Mouse (Mus musculus) lung, adult 2 months (tissue): ENCODE results near the gene Itga10. TPM values are rescaled to one million over a fixed set of nuclear protein-coding genes. Genes with fewer than 3 reads are reported as not detected.
"Not testable (repeated sequence)": the region's sequence is repeated elsewhere in the genome, so short reads cannot be mapped to it uniquely, and the experiment has no call there.

Experiments
- DNase-seq: peaks from one replicate; pipeline ENCODE4 v3.0.0; 2022
- H3K4me1 ChIP-seq: fragments of 200-500 bp; 2 replicates; pipeline ENCODE4 v1.6.1; 2011; ENCODE audit warnings: low read length; ENCODE audit not compliant: control insufficient read depth, insufficient read depth
- H3K4me3 ChIP-seq: fragments of 200-500 bp; replicated peaks from 2 replicates; pipeline ENCODE3; 2011; ENCODE audit warnings: low read depth, mild to moderate bottlenecking, control low read depth, low read length; ENCODE audit errors: extremely low read depth
- CTCF ChIP-seq: fragments of 200-500 bp; IDR thresholded peaks from 2 replicates; pipeline ENCODE4 v1.5.1; 2011; ENCODE audit warnings: mild to moderate bottlenecking, low read length, control low read depth; ENCODE audit not compliant: insufficient read depth
- POLR2A ChIP-seq: fragments of 200-500 bp; IDR thresholded peaks from 2 replicates; pipeline ENCODE4 v1.6.1; 2011; ENCODE audit warnings: low read depth, mild to moderate bottlenecking, control low read depth, low read length, borderline replicate concordance; ENCODE audit errors: extremely low read depth
- WGBS: fragments of 180-500 bp; shearing (Covaris S2); methylation state at CpG from one replicate; pipeline ENCODE4 v1.1.7; 2018; 5-methylcytosine and 5-hydroxymethylcytosine counted together
- polyA plus RNA-seq: library from polyadenylated mRNA; depleted of rRNA; stranded (reverse); fragments of >200 nt; gene quantifications from 2 replicates; pipeline ENCODE4 v1.2.3, GENCODE M21; 2012

Gene Itga10
- polyA plus RNA-seq, 1 experiment = 2.3 TPM

DNA sequence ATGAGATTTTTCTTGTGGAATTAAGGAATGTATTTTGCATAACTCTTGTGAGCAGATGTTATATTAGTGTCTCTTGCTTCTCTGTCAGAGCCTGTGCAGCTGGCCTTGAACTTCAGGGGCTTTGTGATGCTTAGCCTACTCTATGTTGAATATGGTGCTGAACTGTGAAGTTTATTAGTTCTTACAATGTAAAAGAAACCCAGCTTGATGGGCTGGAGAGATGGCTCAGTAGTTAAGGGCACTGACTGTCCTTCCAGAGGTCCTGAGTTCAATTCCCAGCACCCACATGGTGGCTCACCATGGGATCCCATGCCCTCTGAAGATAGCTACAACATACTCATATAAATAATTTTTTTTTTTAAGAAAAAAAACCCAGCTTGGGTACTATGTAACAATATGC lies 13.3 kb upstream of the Itga10 start:
- H3K4me3 ChIP-seq = no peak overlapping the region
- DNase-seq = no peak
- no peak for TF ChIP-seq CTCF
- TF ChIP-seq POLR2A = no peak
- peaks cover 12% of the 10 kb centered on the region for H3K4me1 ChIP-seq

DNA sequence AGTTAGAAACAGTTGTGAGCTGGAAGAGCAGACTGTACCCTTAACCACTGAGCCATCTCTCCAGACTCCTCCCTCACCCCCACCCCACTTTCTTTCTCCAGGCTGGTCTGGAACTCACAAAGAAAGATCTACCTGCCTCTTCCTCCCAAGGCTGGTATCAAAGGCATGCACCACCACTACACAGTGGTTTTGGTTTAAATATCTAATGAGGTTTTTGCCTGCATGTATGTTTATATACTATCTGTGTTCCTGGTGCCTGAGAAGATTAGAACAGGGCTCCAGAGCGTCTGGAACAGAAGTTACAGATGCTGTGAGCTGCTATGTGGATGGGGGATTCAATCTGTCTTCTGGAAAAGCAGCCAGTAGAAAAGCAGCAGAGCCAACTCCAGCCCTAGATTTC lies 11.4 kb upstream of the Itga10 start:
- TF ChIP-seq POLR2A (no peak), CTCF (no peak)
- no peak for DNase-seq
- 85% methylated on average over 1 of the region's 1 CpGs for WGBS

DNA sequence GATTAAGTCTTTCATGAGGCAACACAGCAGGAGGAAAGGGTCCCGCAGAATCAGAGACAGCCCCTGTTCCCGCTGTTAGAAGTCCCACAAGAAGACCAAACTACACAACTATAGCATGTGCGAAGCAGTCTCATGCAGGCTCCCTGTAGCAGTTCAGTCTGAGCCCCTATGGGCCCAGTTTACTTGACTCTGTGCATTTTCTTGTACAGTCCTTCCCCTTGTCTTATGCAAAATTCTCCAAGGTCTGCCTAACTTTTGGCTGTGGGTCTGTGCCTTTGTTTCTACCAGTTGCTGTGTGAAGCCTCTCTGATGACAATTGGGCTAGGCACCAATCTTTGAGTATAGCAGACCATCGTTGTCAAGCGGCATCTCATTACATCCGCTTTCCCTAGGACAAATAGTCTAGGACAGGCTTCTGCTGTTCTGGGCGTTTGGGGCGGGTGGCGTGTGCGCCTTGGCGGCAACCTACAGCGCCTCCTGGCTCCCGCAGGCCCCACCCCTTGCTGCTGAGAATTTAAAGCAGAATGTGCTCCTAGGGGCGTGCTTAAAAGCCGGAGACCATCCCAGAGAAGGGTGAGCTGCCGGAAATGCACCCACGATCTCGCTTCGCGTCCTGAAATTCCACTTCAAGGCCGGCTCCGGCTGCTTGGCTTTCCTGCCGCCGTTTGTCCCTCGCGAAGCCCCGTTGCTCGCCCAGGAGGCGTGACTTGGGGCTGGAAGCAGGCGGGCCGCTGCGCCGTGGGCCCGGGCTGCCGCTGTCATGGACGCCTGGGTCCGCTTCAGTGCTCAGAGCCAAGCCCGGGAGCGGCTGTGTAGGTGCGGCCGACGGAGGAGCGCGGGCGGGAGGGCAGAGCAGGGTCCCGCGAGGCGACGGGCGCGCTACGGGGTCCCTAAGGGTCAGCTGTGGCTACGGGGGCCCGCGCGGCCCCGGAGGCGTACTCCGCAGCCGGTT lies 10.2 kb upstream of the Itga10 start, which contains the start of the genes Pex11b and Gm42957:
Gene Pex11b, plus strand, starts transcription at position 449 of the 952 bp plus-strand sequence.
Gene Gm42957, plus strand, starts transcription at position 547 of the 952 bp plus-strand sequence.
- 2% methylated on average over 60 of the region's 60 CpGs for WGBS
- Histone ChIP-seq H3K4me1 (peaks cover 12% of the 10 kb centered on the region), H3K4me3 (peak within 1 kb of the TSS; percentile 96)
- TF ChIP-seq POLR2A = peak; percentile 58; the same call in 1 of the 2 replicates
- TF ChIP-seq CTCF = no peak
- peak; percentile 91 for DNase-seq

More for the DNA sequence above, 11.4 kb upstream of the Itga10 start:
- Histone ChIP-seq H3K4me3 (no peak overlapping the region), H3K4me1 (peaks cover 12% of the 10 kb centered on the region)

DNA sequence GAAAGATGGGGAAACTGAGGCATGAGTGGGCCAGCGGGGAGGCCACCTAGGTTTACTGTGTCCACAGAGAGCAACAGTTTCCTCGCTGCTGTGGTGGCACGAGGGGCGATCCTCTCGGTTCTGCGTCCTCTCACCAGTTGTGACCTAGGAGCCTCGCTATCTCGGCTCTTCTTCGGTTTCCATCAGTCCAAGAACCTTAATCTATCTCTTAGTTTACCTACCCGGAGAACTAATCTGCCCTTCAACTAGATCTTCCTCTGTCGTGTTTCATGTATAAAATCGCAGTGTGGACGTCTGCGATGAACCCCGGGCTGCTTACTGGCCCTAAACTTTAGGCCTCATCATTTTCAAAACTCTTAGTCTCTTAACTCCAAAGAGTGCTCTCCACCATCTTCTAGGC lies 9.5 kb upstream of the Itga10 start:
- DNase-seq = no peak
- Histone ChIP-seq H3K4me3 (peak overlapping the region; percentile 96), H3K4me1 (peaks cover 8% of the 10 kb centered on the region)
- no peak for TF ChIP-seq CTCF
- TF ChIP-seq POLR2A = no peak
- 5% methylated on average over 15 of the region's 15 CpGs for WGBS

DNA sequence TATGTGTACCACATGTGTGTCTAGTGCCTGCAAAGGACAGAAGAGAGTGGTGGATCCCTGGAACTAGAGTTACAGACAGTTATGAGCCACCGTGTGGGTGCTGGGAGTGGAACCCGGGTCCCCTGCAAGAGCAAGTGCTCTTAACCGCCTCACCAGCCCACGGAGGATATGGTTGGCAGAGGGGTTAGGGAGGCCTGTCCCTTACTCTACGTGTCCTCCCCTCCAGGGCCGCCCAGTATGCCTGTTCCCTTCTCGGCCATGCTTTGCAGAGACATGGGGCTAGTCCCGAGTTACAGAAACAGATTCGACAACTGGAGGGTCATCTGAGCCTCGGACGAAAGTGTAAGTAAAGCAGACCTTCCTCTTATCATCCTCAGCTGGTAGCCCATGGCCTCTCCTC lies 8.9 kb upstream of the Itga10 start:
- H3K4me1 ChIP-seq = peaks cover 8% of the 10 kb centered on the region
- H3K4me3 ChIP-seq = no peak overlapping the region
- no peak for DNase-seq
- no peak for TF ChIP-seq CTCF
- TF ChIP-seq POLR2A = no peak
- 61% methylated on average over 11 of the region's 11 CpGs for WGBS

DNA sequence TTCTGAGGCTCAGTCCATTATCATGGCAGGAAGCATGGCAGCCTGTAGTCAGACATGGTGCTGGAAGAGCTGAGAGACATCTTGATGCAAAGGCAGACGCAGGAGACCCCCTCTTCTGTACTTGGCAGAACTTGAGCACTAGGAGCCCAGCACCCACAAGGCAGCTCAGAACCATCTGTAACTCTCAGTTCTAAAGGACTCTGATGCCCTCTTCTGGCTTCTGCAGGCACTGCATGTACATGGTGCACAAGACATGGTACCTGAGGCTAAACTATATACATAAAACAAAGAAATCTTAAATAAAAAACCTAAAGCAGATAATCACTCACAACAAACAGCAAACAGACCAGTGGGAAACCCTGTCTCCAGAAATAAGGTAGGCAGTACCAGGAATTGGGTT lies 6.2 kb upstream of the Itga10 start:
- TF ChIP-seq CTCF (peak; percentile 63), POLR2A (no peak)
- peak; percentile 70 for DNase-seq
- Histone ChIP-seq H3K4me1 (peaks cover 8% of the 10 kb centered on the region), H3K4me3 (no peak overlapping the region)
- WGBS = 80% methylated on average over 1 of the region's 1 CpGs

DNA sequence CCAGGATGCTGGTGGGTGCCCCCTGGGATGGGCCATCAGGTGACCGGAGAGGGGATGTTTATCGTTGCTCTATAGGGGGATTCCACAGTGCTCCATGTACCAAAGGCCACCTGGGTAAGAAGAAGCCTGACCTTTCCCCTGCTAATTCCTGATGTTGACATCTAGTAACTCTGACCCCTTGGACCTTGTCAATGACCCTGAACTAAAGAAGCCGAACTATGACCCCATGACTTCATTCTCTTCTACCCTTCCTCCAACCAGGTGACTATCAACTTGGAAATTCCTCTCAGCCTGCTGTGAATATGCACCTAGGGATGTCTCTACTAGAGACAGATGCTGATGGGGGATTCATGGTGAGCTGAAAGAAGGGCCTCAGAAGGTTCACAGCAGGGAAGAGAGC lies 2.0 kb downstream of the Itga10 start:
- TF ChIP-seq CTCF (no peak), POLR2A (no peak)
- no peak for DNase-seq
- no peaks in the 10 kb centered on the region for H3K4me1 ChIP-seq
- H3K4me3 ChIP-seq = no peak overlapping the region
- WGBS = 78% methylated on average over 3 of the region's 3 CpGs

DNA sequence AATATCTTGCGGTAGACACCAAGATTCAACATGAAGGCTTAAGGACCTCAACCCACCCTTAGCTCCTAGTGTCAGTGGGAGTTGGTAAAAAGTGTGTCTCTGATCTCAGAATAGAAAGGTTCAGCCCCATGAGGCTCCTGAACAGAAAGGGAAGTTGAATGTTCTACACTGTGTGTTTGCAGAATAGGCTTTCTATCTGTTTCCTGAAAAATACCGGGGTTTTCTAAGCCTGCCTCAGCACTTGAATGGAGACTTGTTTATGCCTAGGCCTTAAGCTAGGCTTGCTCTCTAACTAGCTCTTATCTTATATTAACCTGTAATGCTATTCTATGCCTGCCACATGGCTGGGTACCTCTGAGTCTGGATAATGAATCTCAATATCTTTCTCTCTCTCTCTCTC lies 15.5 kb downstream of the Itga10 start:
- Histone ChIP-seq H3K4me1 (no peaks in the 10 kb centered on the region), H3K4me3 (no peak overlapping the region)
- no peak for TF ChIP-seq CTCF
- no peak for TF ChIP-seq POLR2A
- no peak for DNase-seq
- 66% methylated on average over 2 of the region's 2 CpGs for WGBS

DNA sequence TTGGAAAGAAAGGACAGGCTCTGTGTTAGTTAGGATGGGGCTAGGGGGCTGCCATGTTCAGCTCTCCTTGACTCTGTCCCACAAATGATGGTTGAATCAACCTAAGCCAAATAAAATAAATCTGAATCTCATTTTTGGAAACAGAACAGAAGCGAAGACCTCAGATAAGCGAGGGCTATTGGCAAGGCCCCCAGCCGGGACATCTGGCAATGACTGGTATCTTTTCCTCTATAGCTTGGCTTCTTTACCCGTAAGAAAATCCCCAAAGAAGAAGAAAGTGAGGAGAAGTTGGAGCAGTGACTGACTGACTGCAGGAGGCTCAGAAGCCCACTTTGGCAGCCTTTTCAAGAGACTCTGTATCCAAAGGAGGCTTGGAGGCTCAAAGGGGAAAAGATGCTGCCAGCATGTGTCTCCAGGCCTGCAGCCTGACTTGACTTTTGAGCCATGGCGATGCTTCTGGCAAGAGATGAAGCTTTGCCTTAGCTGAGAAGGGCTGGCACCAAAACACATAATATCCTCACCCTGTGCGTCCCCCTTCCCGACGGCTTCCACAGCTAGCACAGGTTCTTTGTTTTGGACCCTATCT lies 17.4 kb downstream of the Itga10 start:
- TF ChIP-seq POLR2A (no peak), CTCF (no peak)
- Histone ChIP-seq H3K4me1 (no peaks in the 10 kb centered on the region), H3K4me3 (no peak overlapping the region)
- WGBS = 56% methylated on average over 8 of the region's 8 CpGs
- DNase-seq = no peak

DNA sequence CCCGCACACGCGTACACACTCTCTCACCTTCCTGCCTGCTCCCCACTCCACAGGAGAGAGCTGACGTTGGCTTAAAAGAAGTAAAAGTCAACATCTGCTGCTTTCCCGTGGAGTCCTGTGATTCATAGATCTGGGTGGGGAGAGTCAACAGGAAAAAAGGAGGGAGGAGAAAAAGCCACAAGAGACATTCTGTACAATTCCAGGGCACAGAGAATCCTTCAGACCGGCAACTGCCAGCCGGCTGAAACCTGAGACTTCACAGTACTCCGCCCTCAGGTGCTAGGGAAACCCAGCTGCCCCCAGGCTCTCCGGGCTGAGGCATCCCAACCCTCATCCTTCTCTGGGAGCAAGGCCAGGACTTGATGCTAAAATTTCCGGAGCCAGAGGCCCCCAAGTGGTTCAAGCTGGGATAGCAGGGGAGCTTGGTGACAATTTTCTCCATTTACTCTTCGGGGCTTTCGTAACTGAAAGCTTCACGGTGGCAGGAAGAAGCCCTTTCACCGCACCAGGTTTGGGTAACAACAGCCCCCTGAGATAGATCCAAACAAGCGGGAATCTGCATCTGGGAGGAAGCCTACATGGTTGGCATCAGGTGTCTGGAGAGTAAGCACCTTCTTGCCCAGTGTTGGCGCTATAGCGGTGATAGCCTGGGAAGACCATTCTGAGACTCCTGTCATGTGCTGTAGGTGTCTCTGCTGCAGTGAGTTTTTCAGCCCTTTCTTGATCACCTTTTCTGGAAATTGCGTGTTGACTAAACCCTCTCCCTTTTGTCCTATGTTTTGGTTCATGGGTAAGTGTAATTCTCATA lies 18.3 kb downstream of the Itga10 start:
- DNase-seq = peak; percentile 81
- TF ChIP-seq POLR2A (no peak), CTCF (peak; percentile 72)
- 6% methylated on average over 15 of the region's 18 CpGs for WGBS
- Histone ChIP-seq H3K4me1 (no peaks in the 10 kb centered on the region), H3K4me3 (peak overlapping the region; percentile 21)

DNA sequence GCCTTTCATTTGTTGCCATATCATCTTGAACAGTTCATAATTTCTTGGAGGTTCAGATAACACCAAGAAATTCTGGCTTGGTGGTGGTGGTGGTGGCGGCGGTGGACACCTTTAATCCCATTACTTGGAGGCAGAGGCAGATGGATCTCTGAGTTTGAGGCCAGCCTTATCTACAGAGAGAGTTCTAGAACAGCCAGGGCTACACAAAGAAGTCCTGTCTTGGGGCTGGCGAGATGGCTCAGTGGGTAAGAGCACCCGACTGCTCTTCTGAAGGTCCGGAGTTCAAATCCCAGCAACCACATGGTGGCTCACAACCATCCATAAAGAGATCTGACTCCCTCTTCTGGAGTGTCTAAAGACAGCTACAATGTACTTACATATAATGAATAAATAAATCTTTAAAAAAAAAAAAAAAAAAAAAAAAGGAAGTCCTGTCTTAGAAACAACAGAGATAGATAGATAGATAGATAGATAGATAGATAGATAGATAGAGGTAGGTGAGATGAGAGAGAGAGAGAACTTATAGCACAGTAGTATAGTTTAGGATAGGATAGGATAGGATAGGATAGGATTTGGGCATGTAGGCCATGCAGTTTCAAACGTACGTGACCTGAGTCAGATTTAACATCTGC lies 20.5 kb downstream of the Itga10 start:
- H3K4me3 ChIP-seq, DNase-seq, H3K4me1 ChIP-seq: not testable (repeated sequence)
- 89% methylated on average over 7 of the region's 7 CpGs for WGBS
